Mouse (Mus musculus): ENCODE measurements around the gene Ndrg3.

DNA sequence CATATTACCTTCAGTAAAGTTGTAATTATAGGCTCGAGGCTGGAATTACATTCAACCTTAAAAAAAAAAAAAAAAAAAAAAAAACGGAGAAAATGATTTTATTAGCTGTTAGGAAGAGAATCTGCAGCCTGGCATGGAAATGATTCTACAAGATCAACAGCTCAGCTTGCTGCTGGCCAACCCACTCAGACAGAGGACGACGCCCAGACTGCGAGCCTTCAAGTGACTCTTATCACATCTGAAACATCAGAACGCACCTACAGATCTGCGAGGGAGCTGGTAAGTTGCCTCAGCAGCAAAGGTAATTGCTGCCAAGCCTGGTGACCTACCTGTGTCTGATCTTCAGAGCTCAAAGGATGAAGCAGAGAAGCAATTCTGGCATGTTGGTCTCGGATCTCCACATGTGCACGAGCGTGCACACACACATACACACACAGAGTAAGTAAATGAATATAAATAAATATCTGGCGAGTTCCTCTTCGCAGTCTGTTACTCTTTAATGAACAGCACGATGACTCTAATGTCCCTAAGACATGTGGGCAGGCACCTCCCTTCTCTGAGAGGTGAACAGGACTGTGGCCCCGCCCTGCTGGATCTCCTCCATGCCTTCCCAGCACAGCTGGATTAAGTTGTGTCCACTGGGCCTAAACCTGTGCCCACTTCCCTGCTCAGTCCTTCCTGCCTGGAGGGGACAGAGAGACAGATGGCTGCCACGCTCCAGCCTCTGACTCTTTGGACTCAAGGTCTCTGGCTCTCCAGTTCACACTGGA is 97.2 kb downstream of the Ndrg3 start:
- TF ChIP-seq POLR2A (IDR thresholded peaks at IDR 0.05; ENCODE audit: borderline replicate concordance, extremely low read depth, low read depth, low read length) (no peak), CTCF (IDR thresholded peaks at IDR 0.05; ENCODE audit: insufficient read depth, low read length) (no peak)

Measured in lung, adult 2 months (tissue).